Mouse (Mus musculus) brown adipose tissue, adult 24 weeks (tissue): ENCODE results near the gene Neurl4. TPM values are rescaled to one million over a fixed set of nuclear protein-coding genes. Genes with fewer than 3 reads are reported as not detected.
"Not testable (repeated sequence)": the region's sequence is repeated elsewhere in the genome, so short reads cannot be mapped to it uniquely, and the experiment has no call there.

Experiments used
- H3K27ac ChIP-seq: fragments of 200-500 bp; replicated peaks from 2 replicates; pipeline ENCODE4 v1.5.1; 2012; ENCODE audit warnings: low read depth, mild to moderate bottlenecking, low read length
- H3K4me1 ChIP-seq: fragments of 200-500 bp; 2 replicates; pipeline ENCODE4 v1.6.1; 2012; ENCODE audit warnings: low read length, mixed read lengths; ENCODE audit not compliant: control insufficient read depth, insufficient read depth, insufficient read length
- H3K4me3 ChIP-seq: fragments of 200-500 bp; 2 replicates; pipeline ENCODE4 v1.5.1; 2012; ENCODE audit warnings: low read depth, mild to moderate bottlenecking, low read length, moderate library complexity; ENCODE audit not compliant: insufficient read depth
- polyA plus RNA-seq: library from polyadenylated mRNA; stranded (reverse); fragments of >200 nt; gene quantifications from 2 replicates; pipeline ENCODE4 v1.2.4, GENCODE M21; 2012; ENCODE audit not compliant: missing spikeins, insufficient read depth, insufficient read length

Neurl4 gene
- polyA plus RNA-seq, 1 experiment = 18.4 TPM

DNA sequence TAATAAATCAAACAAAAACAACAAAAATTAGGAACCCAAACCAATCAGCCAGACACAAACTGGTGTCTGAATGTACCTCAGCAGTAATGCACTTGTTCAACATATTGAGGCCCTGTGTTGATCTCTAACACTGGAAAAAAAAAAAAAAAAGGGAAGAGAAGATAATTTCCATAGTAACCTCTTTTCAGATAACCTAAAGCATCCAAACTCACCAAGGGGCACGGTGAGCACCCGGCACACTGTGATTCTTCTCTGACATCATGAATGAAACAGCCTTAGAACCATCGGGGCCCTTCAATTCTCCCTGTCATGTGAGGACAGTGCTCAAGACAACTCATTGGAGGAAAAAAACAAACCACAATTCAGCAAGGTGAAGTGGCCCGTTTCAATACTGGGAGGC is 28.8 kb downstream of the Neurl4 start:
- no peak overlapping the region for H3K4me3 ChIP-seq
- no peak overlapping the region; the same call in 1 of the 2 replicates for H3K27ac ChIP-seq
- no peaks in the 10 kb centered on the region for H3K4me1 ChIP-seq

DNA sequence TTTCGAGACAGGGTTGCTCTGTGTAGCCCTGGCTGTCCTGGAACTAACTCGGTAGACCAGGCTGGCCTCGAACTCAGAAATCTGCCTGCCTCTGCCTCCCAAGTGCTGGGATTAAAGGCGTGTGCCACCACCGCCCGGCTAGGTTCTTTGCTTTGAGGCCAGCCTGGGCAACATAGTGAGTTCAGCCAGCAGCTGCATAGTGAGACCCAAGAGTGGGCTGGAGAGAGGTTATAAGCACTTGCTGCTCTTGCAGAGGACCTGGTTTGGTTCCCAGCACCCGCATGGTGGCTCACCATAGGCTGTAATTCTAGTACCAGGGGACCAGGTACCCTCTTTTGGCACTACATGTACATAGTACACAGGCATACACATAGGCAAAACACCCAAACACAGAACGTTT is 29.3 kb downstream of the Neurl4 start:
- H3K4me1 ChIP-seq, H3K4me3 ChIP-seq, H3K27ac ChIP-seq: not testable (repeated sequence)

DNA sequence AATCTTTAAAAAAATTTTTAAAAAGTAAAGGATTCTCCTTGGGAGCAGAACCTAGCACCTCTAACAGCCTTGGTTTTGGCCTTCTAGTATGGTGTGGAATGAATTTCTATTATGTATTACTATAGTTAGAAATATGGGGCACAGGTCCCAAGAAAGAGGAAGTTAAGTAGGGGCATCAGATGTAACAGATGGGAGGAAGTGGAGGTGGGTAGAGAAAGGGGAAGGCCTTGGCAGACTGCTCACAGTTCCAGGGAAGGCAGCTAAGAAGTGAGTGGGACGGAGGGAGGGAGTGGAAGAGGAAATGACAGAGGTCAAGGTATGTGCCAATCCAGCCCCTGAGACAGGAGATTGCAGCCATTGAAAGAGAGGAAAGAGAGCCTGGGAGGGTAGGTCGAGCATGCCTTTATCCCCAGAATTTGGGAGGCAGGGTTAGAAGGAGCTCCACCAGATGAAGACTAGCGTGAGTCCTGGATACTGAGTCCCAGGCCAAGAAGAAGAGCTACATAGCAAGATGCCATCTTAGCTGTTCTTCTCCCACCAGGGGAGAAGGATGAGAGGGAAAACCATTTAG is 30.2 kb downstream of the Neurl4 start:
- Histone ChIP-seq H3K27ac (no peak overlapping the region; the same call in 1 of the 2 replicates), H3K4me3 (no peak overlapping the region), H3K4me1 (no peaks in the 10 kb centered on the region)

DNA sequence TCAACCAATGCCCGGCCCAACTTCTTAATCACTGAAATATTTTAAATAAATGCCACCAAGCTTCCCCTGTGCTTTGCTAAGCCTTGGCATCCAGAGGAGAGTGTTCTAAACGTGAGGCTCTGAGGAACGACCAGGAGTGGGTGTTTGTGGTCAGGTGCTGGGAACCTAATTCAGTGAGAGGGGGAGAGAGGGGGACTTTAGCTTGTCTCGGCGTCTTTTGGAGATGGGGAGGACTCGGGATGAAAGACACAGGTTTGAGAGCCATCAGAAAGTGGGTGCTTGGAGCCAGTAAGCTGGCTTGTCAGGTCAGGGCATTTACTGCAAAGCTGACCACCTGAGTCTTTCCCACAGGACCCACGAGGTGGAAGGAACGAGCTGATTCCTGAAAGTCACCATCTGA is 30.9 kb downstream of the Neurl4 start:
- Histone ChIP-seq H3K4me3 (no peak overlapping the region), H3K27ac (no peak overlapping the region), H3K4me1 (no peaks in the 10 kb centered on the region)

DNA sequence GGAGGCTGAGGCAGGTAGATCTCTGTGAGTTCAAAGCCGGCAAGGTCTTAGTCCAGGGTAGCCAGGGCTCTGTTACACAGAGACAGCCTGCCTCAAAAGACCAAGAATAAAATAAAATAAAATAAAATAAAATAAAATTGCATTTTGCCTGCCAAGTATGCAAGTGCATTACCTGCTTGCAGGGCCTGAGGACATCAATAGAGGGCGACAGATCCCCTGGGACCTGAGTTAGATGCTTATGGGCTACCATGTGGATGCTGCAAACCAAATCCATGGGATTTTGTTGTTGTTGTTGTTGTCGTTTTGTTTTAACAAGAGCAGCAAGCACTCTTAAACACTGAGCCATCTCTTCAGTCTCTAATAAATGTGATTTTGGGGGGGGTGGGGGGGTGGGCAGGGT is 31.4 kb downstream of the Neurl4 start:
- Histone ChIP-seq H3K4me3 (no peak overlapping the region), H3K4me1 (no peaks in the 10 kb centered on the region), H3K27ac (no peak overlapping the region)

DNA sequence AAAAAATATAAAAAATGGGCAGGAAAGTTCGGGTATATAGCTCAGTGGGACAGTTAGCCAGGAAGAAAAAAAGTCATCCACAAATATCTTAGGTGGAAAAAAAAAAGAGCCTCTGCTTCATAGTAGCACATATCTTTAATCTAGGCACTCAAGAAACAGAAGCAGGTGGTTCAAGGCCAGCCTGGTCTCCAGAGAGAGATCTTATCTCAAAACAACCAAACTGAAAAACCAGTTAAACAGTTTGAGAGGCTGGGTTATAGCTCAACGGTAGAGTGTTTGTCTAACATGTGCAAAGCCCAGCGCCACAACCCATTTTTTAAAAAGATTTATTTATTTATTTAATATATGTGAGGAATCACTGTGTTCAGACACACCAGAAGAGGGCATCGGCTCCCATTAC is 32.2 kb downstream of the Neurl4 start:
- H3K4me3 ChIP-seq = no peak overlapping the region
- 0 out of 2 replicates have a peak, but pooled peaks cover 1% of the 10 kb centered on the region for H3K4me1 ChIP-seq
- H3K27ac ChIP-seq = no peak overlapping the region

DNA sequence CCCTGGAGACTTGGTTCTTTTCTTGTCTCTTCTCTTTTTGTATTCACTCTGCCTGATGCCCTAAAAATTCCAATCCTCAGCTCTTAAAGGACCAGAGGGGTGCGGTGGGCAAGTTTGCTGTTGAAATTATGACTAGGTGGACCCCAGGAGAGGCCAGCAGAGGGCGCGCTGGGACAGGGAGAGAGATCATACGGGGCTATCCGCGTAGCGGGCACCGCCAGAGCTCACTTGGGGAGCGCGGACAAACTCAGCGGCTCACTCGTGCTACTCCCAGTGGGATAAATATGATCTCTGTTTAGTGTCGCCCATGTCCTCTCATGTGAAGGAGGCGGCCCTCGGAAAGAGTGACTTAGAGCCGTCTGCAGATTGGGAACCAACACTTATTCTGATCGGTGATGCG is 33.3 kb downstream of the Neurl4 start:
- Histone ChIP-seq H3K4me1 (peaks cover 6% of the 10 kb centered on the region; the same call in 1 of the 2 replicates), H3K4me3 (no peak overlapping the region), H3K27ac (no peak overlapping the region)

DNA sequence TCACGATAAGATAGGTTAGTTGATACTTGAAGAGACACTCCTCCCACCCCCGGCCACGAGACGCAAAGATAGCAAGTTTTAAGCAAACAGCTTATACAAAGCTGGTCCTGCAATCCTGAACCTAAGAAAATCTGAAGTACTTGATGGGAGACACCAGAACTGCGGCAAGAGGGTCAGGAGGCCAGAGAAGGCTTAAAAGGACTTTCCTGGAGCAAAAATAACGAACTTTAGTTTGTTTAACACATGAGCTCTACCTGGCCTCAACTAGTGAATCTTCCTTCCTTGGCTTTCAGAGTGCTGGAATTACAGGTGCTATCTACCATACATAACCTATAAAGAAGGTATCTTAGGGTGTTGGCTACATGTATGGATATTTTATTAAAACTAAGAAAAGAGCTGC is 33.8 kb downstream of the Neurl4 start:
- Histone ChIP-seq H3K27ac (no peak overlapping the region), H3K4me1 (peaks cover 10% of the 10 kb centered on the region), H3K4me3 (no peak overlapping the region)

DNA sequence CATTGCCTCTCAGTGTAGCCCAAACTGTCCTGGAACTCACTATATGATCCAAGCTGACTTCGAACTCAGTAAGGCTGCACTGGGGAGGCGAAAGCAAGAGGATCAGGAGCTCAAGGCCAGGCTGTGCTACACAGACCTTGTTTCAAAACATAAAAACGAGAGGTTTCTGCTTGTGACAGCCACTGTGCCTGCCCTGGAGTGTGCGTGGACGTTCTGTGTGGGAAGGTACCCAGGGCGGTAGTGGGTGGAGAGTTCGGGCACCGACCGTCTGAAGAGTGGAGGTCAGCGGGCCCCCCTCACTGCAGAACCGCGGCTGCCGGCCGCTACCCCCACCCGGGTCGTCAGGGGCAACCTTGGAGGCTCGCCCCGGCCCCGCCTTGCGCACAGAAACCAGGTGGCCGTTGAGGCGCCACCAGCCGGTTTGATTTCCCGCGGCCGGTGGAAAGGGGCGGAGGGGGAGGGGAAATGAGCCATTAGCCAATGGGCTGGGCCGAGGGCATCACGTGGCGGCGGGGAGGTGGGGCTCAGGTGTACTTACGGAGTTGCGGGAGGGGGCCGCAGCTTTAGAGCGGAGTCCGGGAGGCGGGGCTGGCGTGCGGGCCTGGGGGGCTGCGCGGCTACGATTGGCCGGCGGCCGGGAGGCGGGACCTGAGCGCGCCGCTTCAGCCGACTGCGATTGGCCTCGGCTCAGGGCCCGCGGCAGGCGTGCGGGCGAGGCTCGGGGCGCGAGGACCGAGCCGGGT is 34.4 kb downstream of the Neurl4 start, which contains the start of gene Ybx2:
TSS of gene Ybx2 (plus strand) at position 660 of the 743 bp plus-strand sequence.
- Histone ChIP-seq H3K27ac (peak within 1 kb of the TSS; percentile 47), H3K4me3 (peak within 1 kb of the TSS; percentile 46), H3K4me1 (peaks cover 12% of the 10 kb centered on the region)

DNA sequence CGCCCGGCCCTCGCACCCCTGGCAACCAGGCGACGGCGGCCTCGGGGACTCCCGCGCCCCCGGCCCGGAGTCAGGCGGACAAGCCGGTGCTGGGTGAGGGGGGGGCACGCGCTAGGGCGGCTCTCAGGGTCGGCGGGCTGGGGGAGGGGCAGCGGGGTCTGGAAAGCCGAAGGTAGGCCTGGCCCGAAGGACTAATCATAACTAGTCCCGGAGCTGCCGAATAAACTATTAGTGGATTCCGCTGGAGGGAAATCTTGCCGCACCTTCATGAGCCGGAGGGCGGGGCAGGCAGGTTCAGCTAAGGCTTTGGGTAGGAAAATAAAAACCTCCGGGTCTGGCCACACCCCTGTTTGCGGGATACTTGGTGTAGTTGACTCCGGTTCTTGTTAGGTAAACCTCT is 35.3 kb downstream of the Neurl4 start:
- peak overlapping the region; percentile 46 for H3K4me3 ChIP-seq
- peaks cover 12% of the 10 kb centered on the region for H3K4me1 ChIP-seq
- H3K27ac ChIP-seq = peak overlapping the region; percentile 47; the same call in 1 of the 2 replicates

DNA sequence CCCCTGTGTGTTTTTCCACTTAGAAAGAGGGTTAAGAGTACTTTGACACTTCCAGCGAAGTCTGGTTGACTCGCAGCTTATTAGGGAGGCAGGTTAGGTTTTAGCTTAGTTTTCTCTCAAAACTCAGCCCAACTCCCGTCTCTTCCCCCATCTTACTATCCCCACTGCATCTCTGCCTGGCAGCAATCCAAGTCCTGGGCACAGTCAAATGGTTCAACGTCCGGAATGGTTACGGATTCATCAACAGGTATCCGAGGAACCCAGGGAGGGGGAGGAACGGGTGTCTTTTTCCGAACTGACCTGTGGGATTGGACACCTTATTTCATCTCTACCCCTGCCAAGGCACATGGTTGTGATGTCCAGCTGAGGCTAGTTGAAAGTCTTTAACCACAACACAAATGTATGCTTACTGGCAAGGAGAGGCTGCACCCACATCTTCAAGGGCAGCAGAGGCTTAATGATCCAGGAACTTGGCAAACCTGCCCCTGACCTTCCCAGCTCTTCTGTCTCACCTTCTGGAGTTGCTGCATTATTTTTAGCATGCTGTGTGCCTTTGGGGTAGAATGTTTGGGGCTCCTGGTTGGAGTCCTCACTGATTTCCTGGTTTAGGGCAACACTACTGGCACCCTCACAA is 36.0 kb downstream of the Neurl4 start:
- peak overlapping the region; percentile 47 for H3K27ac ChIP-seq

DNA sequence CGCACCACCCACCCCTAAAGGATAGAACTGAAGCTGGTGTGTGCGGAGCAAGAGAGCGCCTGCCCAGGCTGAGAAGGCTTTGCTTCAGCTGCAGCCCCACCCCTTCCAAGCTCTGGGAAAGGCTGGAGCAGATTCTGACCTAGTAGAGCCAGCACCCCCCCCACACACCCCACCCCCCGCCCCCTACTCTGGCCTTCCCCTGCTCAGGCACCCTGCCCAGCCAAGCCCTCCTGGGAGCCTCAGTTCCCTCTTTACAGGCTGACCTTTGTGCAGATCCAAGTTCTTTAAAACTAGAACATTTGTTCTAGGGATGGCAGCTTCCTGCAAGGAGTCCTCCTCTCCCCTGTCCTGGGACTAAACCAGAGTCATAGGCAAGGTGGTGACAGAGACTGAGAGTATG is 36.5 kb downstream of the Neurl4 start:
- H3K27ac ChIP-seq = peak overlapping the region; percentile 88
- H3K4me1 ChIP-seq = peaks cover 12% of the 10 kb centered on the region
- 0 out of 2 replicates have a peak overlapping the region, but pooled peaks have one; percentile 46 for H3K4me3 ChIP-seq

More for the DNA sequence above, 36.0 kb downstream of the Neurl4 start:
- Histone ChIP-seq H3K4me1 (peaks cover 12% of the 10 kb centered on the region), H3K4me3 (peak overlapping the region; percentile 46)

DNA sequence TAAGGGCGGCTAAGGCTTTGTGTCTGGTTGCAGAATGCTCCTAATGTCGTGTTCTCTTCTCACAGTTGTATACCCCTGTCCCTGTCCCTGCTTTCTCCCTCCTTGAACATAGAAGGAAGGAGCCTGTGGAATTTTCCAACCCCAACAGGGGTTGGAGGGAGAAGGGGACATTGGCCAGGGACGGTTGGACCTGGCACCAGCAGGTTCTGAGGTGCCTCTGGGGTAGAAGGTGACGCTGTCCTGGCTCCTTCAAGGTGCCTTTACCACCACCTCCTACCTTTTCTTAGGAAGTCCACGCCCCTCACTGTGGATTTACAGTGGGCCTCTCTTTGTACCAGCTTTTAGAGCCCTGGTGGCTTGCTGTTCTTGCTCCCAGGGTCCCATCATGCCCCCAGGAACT is 37.0 kb downstream of the Neurl4 start:
- H3K27ac ChIP-seq = peak overlapping the region; percentile 88
- no peak overlapping the region for H3K4me3 ChIP-seq
- peaks cover 12% of the 10 kb centered on the region for H3K4me1 ChIP-seq

DNA sequence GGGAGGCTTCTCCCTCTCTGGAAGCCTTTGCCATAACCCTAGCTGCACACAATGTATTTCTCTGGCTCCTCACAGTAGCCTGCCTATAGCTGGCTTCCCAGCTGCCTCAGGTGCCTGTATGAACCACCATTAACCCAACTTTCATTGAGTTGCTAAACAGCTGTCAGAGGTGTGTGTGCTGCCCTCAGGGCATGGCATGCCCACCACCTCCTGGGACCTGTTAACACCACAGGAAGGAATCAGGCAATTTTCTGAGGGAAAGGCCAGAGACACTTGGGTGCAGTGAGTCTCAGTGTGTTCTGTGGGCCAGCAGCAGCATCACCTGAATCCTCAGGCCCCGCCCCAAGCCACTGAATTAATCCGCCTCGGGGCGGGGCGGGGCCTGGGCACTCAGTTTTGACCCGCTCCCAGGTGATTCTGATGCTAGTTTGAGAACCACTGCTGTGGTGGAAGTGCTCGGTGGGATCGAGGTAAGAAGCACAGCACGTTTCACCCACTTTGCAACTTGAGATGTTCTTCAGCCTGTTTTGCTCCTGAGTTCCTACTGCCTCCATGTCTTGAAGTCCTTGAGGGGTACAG is 37.6 kb downstream of the Neurl4 start:
- Histone ChIP-seq H3K4me3 (no peak overlapping the region), H3K27ac (peak overlapping the region; percentile 88), H3K4me1 (peaks cover 12% of the 10 kb centered on the region)

DNA sequence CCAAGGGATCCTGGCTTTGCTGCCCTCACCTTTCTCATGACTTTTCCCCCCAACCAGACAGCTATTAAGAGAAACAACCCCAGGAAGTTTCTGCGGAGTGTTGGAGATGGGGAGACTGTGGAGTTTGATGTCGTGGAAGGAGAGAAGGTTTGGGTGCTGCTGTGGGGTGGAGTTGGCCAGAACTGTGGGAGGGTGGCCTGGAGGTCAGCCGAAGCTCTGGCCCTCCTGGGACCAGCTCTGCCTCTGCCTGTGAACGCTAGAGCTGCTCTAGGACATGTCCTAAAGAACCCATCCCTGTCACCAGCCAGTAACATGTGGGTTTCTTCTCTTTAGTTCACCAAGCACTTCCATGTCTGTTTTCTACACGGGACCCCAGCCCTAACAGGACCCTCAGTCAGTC is 38.3 kb downstream of the Neurl4 start:
- peak overlapping the region; percentile 72 for H3K27ac ChIP-seq
- H3K4me1 ChIP-seq = peaks cover 12% of the 10 kb centered on the region
- no peak overlapping the region for H3K4me3 ChIP-seq
